Mouse (Mus musculus): ENCODE measurements at regions not wholly inside any gene's neighbourhood (a gene's known extent, or its start where the extent isn't known, plus 50 kb on each side); places are given as distances from the start of the nearest gene placed in this dataset.

DNA sequence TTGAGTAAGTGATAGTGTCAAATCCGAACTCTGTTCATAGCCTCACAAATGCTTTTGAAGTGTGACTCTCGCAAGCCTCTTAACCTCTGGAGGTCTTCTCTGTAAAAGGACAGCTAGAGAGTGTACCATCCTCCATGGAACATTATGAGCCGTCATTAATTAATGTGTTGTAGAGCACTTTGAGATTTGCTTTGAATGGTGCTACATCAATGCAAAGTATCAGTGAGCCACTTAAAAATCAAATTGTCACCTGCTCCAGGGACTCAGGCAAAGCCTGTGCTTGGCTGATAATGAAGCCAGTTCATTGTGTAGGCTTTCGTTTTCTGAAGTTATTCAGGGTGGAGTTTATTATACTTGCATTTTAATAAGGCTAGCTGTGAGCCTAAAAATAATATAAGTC, 801.8 kb upstream of the B3galt2 start:
- DNase-seq, result no peak

DNA sequence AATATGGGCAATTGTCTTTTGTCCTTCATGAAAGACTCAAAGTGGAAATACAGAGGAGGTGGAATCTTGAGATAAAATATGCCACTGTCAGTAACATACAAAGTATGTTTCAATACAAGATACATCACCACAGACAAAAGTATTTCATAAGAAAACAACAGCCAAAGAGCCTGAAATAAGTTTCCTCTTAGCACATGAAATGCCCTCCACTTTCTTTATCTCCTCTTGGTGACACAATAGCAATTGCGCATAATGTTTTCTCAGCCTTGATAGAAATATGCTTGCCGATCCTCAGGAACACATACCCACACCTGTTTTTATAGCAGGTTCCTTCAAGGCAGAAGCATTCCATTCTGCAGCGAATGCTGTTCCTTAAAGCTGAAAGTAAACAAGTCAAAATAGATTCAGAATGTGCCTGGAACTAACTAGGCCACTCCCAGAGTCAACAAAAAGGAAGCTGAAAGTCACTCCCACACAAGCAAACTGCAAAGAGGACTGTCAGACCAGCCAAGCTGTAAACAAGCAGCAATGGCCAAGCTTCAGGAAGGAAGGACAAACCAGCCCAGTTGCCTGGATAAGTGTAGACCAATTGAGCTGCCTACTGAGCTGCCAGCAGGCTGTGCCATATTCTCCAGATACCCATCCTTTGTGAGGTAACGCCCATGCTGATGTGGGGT, 773.3 kb upstream of the B3galt2 start:
- no peak for DNase-seq

DNA sequence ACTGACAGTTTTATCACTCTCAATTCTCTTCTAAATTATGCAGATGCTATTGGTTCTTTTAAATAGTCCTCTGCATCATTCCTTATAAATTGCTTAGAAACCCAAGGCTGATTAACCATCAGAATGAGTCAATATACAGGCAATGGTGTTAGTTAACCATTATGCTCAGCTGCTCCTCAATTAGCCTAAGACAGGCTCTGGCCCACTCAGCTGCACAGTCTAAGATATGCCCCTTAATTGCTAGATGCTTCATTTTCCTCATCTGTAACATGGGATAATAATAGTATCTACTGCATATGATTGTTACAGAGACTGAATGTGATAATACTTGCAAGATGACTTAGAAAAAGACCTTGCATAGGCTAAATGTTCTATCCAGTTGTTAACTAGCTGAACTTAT, 748.6 kb upstream of the B3galt2 start:
- no peak for DNase-seq

DNA sequence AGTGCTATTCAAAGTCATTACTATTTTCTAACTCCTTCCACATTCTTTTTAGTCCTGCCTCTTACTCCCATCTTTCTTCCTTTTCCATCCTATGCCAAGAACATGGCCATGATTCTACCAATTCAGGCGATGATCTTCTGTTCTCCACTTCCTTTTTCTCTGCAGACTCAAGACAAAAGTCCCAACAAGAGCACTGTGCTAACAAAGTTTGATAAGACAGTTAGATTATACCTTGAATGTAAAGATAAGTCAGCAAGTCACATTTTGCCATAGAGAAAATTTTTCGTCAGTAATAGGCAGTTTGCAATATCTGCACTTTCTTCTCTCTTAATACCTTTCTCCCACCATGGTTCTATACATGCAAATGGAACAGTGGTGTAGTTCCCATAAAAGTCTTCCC, 747.3 kb upstream of the B3galt2 start:
- DNase-seq, result no peak

DNA sequence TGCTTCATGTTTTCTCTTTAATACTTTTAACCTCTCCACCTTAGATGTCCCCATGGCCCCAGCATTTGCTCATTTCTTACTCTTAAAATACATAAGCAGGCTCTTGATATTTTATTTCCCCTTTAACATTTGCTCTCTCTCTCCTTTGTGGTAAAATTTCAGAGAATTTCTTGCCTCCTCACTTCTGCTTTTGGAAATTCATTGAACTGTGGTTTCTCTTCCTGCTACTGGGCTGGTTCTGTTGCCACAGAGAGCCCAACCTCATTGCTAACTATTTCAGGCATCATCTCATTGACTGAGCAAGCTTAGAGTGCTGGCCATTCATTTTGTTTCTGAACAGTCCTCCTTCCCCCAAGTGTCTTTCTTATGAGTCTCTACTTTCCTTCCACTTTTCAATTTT, 746.3 kb upstream of the B3galt2 start:
- no peak for DNase-seq

DNA sequence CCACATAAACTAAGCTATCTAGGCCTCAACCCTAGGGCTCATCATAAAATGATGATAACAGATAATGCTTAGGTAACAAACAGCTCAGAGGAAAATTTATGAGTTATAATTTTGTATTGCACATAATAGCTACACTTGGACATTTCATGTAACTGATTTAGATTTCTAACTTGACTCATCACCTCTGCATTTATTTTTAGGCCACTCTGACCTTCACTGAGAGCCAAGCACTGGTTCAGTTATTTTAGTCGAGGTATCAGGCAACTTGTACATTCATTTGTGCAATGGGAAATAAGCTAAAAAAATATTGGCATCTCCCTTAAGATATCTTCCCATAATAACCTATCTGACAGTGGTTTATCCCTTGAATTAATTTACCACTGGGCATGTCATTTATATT, 745.4 kb upstream of the B3galt2 start:
- no peak for DNase-seq

DNA sequence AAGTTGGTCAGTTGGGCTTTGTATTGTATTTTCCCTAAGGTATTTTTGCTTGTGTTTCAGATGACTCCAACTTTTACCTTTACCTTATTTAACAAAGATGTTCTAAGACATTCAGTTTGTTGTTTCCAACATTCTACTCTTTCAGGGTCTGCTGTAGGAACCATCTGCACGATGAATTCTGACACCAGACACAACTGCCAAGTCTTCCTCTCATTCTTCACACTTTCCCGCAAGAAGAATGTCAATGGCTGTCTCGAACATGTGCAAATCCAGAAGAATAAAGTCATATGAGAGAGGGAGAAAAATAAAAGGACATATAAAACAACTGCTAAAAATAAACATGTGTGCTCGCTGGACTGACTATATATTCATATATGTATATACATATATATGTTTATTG, 730.6 kb upstream of the B3galt2 start:
- no peak for DNase-seq

DNA sequence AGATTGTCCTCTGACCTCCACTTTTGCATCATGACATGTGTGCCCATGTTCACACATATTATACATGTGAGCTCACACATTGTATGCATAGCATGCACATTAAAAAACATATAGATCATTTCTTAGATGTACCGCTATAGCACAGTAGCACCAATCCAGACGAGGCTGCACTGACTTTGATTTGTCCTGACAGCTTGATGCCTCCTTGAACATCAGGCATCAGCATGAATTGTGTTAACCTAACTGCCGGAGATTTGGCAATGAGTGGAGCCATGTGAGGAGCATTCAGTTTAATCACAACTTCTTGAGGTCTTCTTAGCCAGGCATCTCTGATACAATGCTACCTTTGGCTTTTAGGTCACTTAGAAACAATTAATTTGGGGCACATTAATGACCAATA, 683.8 kb upstream of the B3galt2 start:
- DNase-seq, result no peak

DNA sequence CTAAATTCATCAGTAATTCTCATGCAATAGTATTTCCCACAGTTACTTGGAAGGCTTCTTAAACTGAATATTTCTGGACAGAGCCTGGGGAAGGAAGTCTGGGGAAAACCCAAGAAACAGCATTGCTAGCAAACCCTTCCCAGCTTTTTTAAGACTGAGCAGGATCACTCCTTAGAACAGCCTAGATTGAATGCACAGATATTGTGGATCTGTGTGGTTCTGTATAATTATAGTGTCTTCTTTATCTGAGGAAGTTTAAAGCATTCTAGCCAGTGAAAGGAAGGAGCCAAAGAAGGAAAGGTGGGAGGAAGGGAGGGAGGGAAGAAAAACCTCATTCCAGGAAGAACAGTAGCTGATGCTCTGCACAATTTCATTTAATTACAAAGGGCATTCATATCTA, 669.0 kb upstream of the B3galt2 start:
- DNase-seq, result no peak

DNA sequence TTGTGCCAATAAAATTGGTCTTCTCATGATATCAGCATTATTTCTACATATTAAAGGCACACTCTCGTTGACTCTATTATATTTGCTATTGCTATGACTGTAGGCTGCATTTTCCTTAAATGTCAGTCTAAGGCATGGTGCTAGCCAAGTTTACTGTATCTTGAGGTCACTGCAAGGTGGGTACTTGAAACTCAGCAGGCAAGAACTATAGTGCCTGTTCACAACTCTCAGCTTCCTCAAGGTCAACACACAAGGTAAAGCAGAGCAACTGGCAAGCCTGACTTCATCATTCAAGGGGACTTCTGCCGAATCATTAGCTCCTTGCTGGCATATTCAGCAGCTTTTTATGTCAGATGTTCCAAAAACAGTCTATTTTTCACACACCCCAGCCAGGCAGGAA, 667.1 kb upstream of the B3galt2 start:
- no peak for DNase-seq

DNA sequence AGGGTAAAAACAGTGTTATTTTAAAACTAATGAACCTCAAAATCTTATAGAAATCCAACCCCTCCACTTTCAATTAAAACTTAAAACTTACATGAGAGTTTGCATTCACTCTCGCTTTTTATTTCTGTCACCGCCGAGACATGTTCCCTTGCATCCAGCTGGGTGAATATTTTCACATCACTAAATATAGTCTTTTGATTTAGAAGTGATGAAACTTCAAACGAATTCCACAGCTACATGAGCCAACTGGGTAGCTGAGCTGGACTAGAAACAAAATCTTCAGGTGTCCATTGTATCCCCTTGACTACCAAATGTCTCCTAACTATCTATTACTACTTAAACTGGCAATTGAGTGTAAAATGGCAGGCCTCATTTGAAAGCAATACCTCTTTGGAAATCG, 657.5 kb upstream of the B3galt2 start:
- no peak for DNase-seq

DNA sequence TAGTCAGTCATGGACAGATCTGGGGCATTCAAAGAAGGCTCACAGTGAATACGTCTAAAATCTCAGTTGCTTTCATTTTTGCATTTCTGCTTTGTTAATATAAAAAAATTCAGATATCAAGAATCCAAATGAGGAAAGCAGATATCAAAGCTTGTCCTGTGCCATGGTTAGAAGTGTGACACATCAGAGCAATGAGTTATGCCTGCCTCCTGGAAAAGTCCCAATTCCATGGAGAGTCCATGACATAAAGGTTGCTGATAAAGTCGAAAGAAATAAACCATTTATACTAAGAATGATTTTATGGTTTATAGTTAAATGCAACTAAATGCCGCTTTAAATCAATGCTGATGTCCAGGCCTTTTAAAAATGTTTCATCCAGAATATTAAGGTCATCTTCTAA, 656.8 kb upstream of the B3galt2 start:
- no peak for DNase-seq

DNA sequence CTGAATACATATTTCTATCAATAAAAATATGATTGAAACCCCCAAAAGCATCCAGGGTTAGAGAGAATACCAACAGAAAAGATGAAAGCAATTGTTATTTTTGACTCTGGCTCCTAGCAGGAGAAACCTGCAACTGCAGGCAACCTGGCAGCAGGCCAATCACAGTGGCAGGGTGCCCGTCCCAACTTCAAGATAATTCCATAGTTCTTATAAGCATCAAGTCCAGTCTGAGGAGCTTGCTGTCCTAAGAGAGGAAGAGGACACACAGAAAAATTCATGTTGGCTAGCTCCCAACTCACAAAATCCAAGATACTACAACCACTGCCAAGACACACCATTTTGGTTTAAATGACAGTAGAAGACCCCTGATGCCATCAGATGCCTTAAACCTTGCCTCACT, 654.9 kb upstream of the B3galt2 start:
- no peak for DNase-seq

DNA sequence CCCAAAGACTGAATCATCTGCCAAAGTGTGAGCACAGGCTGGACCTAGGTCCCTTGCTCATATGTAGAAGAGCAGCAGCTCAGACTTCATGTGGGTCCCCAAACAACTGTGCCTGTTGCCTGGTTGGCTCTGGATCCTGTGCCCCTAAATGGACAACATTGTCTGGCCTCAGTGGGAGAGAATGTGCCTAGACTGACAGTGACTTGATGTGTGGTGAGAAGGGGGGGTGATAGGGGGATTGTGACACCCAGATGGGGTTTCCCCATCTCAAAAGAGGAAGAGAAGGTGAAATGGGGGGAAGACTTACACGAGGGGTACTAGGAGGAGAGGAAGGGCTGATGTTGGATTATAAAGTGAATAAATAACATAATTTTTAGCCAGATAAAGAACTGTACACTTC, 640.2 kb upstream of the B3galt2 start:
- no peak for DNase-seq

DNA sequence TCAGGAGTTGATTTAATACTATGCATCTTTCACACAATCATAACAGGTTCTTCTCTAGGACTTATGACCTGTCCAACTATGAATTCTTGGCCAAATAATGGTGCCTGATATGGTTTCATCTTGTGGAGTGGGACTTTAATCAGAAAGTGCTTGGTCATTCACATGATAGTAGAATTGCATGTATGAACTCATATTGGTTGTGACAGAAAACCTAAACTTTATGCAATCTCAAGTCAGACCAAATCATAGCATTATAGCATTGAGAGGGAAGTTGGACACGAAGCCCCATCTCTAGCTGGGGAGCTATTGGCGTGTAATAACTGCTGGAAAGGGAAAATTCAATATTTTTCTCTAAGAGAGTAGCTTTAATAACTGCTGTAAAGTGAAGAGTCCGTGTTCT, 639.4 kb upstream of the B3galt2 start:
- DNase-seq, result no peak

DNA sequence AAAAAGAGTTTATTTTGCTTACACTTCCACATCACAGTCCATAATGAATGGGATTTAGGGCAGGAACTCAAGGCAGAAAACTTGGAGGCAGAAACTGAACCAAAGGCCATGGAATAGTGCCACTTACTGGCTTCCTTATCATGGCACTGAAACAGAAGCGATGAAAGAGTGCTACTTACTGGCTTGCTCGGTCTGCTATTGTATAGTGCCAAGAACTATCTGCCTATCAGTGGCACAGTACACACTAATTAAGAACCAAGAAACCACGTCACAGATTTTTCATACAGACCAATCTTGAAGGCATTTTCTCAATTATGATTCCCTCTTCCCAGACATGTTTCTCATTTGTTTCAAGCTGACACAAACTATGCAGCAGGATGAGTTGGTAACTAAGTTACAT, 634.4 kb upstream of the B3galt2 start:
- DNase-seq, result no peak

DNA sequence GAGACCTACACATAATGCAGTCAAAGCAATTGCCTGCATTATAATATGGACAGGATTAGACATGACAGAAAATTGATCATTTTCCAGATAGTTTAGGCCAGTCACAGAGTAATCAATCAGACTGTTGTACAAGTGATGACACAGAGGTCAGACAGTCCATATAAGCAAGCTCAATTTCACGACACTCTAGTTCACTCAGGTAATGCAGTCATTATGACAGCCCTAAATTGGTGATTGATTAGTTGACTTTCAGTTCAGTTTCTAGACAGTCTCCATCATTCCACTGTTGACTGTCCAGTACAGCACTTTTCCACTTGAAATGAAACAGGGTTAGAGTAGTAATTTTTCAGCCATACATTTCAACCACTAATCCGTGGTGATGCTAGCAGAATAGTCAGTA, 620.5 kb upstream of the B3galt2 start:
- DNase-seq, result no peak

DNA sequence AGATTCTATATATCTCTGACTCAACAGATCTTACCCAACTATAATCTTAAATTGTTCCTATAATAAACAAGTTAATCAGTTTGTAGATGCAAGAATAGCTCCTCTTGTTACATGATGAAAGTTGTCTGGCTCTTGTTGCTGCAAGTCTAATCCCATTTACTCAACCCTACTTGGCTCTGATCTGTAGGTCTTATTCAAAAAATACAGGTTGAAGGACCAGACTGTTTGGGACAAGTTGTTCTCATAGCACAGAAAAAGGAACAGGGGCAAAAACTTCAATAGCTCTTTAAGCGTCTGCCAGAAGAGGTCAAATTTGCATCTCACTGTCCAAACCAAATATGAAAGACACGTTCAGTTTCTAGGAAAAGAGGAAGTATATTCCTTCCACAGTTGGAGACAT, 587.3 kb upstream of the B3galt2 start:
- peak; percentile 4 for DNase-seq

DNA sequence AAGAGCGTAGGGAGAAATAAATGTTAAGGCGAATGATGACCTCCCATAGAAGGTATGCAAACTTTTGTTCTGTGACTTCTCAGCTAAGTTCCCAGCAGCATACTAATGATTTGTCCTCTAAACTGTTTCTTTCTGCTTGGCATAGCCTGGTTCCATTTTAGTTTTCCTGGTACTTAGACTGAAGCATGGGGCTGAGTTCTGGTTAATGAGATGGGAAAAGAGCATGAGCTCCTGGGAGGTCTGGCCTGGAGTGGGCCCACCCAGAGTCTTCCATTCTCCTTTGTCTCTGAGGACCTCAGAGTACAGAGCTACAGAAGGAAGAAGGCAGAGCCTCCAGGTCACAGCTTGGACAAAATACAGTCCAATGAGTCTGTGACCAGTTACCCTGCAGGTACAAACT, 586.9 kb upstream of the B3galt2 start:
- no peak for DNase-seq

DNA sequence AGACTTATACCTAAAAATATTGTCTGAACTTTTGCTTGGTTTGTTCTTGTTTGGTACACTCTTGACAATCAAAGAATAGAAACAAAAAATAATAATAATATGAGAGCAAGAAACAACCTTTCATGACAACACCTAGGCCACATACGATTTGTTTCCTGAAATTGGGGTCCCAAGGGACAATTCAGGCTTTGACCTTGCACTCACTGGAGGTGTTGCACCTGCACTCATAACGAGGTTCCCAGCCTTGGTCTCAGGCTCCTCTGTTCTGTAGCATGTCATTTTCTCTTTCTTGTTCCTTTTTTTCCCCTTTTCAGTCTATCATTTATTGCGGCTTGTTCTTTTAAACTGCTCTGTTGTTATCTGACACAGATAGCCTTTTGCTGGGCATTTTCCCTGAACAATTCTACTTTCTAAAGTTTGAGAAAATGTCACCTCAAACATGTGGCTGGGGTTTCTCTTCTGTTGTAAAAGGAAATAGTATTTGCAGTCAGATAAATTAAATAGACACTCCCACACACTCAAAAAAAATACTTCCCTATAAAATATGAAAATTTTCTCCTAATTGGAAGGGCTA, 585.9 kb upstream of the B3galt2 start:
- no peak for DNase-seq

DNA sequence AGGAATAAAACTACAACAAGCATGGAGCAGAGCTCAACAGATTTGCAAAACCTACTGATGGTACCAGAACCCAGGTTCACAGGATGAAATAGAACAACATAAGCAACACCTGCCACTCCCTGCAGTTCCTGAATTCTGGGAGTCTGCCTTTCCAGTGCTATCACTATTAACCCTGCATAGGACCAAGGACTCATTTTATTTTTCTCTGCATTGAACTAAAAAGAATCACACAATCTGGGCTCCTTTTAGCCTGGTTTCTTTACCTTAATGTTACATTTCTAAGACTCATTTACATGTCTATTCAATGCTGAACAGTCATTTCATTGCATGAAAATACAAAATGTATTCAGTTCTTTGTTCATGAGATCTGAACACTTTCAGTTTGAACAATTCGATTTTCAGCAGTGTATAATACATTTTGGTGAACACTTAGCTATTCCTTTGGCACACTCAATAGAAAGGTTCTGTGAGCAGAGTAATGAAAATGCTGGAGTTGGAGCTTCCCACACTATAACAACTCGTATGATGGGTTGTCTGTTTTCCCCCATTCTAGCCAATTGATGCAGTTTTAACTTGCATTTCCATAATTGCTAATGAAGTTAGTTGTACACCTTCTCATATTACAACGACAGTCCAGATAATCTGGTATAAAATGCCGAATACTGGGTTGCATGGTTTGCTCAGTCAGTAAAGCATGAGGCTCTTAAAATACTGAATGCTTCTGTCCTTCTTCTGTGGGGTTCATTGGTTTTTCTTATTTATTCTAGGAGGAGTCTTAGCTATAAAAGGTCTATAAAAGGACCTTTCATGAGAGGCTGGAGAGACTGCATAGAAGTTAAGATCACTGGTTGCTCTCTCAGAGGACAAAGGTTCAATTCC, 579.5 kb upstream of the B3galt2 start:
- DNase-seq, result no peak

DNA sequence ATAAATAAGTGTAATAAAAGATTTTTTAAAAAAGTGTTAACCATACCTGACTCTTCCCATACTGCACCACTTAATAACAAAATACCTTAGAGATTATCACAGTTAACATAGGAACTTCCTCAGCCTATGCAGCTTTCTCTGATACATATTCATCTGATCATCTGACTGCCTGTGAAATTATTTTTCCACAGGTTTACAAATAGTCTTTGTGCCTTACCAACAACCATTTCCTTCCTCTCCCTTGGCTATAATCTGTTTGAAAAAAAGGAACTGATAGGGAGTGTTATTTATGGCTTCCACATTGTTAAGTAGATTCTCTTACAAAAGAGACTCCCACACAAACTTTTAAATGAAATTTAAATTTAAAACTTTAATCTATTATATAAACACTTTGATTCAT, 575.0 kb upstream of the B3galt2 start:
- no peak for DNase-seq

DNA sequence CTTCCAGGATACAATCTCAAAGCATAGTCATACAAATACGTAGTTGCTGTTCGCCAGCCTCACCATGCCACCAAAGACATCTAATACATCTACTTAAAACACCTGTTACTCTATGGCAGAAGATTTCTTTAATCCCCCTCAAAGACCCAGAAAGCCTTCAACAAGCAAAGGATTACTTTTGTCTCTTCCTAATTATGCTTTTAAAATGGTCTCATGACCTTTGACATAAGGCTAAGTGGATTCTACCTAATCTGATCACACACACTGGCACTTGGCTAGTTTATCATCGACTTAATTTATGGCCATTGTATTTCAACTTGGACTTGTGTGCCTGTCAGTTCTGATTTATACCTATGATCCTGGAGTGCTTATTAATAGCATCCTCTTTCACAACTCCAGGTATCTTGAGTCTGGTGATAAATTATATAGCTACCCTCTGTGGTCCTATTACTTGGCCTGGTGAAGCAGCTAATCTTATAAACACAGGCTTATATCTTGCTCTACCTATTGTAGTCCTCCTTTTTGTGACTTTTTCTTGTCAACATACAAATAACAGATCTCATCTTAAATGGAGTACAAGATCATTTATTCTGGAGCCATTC, 568.6 kb upstream of the B3galt2 start:
- DNase-seq, result no peak

DNA sequence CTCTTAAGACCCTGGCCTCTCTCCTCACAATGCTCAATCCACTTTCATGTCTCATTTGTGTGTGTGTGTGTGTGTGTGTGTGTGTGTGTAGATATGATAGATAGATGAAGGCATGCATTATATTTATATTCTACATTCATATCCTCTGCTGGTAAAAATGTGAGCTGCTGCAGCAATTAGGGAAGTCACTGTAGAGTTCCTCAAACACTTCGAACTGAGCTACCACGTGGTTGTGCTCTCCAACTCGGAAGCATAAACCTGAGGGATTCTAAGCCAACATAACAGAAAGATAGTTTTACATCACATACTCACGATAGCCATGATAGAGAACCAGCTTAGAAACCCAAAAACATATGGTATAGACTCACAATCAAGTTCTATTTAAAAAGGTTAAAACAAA, 565.5 kb upstream of the B3galt2 start:
- DNase-seq, result no peak
